Comparison of ENCODE assay signal across 8 mouse cellular contexts in genomic region chr17:4996121-4996813, GRCm38 (mm10). TPM values are rescaled to one million over a fixed set of nuclear protein-coding genes. Genes with fewer than 3 reads are reported as not detected.
A peak's percentile ranks its signal among the peaks of the same experiment; 100 is the strongest.
DNase-seq lines count a peak whose midpoint lies in the region; ATAC-seq and TF ChIP-seq lines count a peak whose summit lies in the region.

No protein-coding gene starts in this region.

- peaks cover 33% of the 10 kb centered on the region for H3K4me1 ChIP-seq in E14TG2a.4 (replicated peaks; ENCODE audit: low read depth, low read length)
- peaks cover 15% of the 10 kb centered on the region for H3K4me1 ChIP-seq in intestine, embryonic 15.5 days (replicated peaks)
- peaks cover 15% of the 10 kb centered on the region for H3K4me1 ChIP-seq in lung, embryonic 14.5 days (ENCODE audit: insufficient read depth)

- DNase-seq in 3134 (ENCODE audit: extremely low read depth, insufficient read length, low spot score) = peak; percentile 66
- peak; percentile 51 for DNase-seq in cerebellum, adult 9-11 months
- DNase-seq in gastrocnemius, postnatal 14 days = peak; percentile 63
- peak; percentile 54 for DNase-seq in lung, embryonic 14.5 days
- peak; percentile 47 for DNase-seq in right cerebral cortex, postnatal 25 days

- H3K27me3 ChIP-seq in E14TG2a.4 (ENCODE audit: insufficient read depth, low read length) = peaks cover 2% of the 10 kb centered on the region; the same call in 1 of the 2 replicates
- H3K27me3 ChIP-seq in intestine, embryonic 15.5 days (replicated peaks) = no peaks in the 10 kb centered on the region
- no peaks in the 10 kb centered on the region for H3K27me3 ChIP-seq in lung, embryonic 14.5 days (ENCODE audit: insufficient read depth, low read length)

- no peaks in the 10 kb centered on the region for H3K36me3 ChIP-seq in E14TG2a.4 (ENCODE audit: insufficient read depth, low read length)
- H3K36me3 ChIP-seq in intestine, embryonic 15.5 days = no peaks in the 10 kb centered on the region
- H3K36me3 ChIP-seq in lung, embryonic 14.5 days (ENCODE audit: insufficient read depth) = no peaks in the 10 kb centered on the region

- H3K27ac ChIP-seq in intestine, embryonic 15.5 days = peak overlapping the region; percentile 100
- H3K27ac ChIP-seq in lung, embryonic 14.5 days (ENCODE audit: low read depth) = peak overlapping the region; percentile 100

- peak overlapping the region; percentile 78 for H3K4me2 ChIP-seq in intestine, embryonic 15.5 days (replicated peaks)
- H3K4me2 ChIP-seq in lung, embryonic 14.5 days = peak overlapping the region; percentile 75

- ATAC-seq in intestine, embryonic 15.5 days = peak; percentile 31
- ATAC-seq in lung, embryonic 14.5 days (ENCODE audit: insufficient read depth) = peak; percentile 9; the same call in 1 of the 2 replicates
- no peak for ATAC-seq in megakaryocyte-erythroid progenitor cell, adult 5-6 weeks (replicated peaks; ENCODE audit: low FRiP score, low TSS enrichment, poor library complexity, severe bottlenecking)

- under 1% methylated on average over 86 of the region's 95 CpGs for WGBS in intestine, embryonic 15.5 days
- under 1% methylated on average over 82 of the region's 95 CpGs for WGBS in lung, embryonic 14.5 days

- H3K9me3 ChIP-seq in E14TG2a.4 (ENCODE audit: low read length) = no peaks in the 10 kb centered on the region
- no peaks in the 10 kb centered on the region for H3K9me3 ChIP-seq in intestine, embryonic 15.5 days
- no peaks in the 10 kb centered on the region for H3K9me3 ChIP-seq in lung, embryonic 14.5 days (ENCODE audit: low read depth, low read length)

- H3K4me3 ChIP-seq in E14TG2a.4 (replicated peaks; ENCODE audit: low read length) = peak overlapping the region; percentile 85
- H3K4me3 ChIP-seq in intestine, embryonic 15.5 days (replicated peaks) = peak overlapping the region; percentile 94
- peak overlapping the region; percentile 96 for H3K4me3 ChIP-seq in lung, embryonic 14.5 days (ENCODE audit: low read depth, low read length)

- peak overlapping the region; percentile 99 for H3K9ac ChIP-seq in intestine, embryonic 15.5 days
- peak overlapping the region; percentile 100 for H3K9ac ChIP-seq in lung, embryonic 14.5 days

- intact Hi-C loops in gastrocnemius, postnatal 14 days (cut with DNase I; ENCODE audit: low total_unique reads) = no loop called here

- TF ChIP-seq CTCF in E14TG2a.4 (conservative IDR thresholded peaks at IDR 0.05; ENCODE audit: low read length) = no peak
- TF ChIP-seq CTCF in lung, embryonic 14.5 days (IDR thresholded peaks at IDR 0.05; ENCODE audit: low read depth) = no peak

RNA-seq across cellular contexts. Expression of gene Arid1b, which starts 2.1 kb away (rescaled TPM):
- 10 to 100 TPM; 30.0 to 31.4 TPM for total RNA-seq in gastrocnemius, postnatal 14 days (2021)
- 7.4 and 9.1 TPM in 2 replicates for polyA plus RNA-seq in intestine, embryonic 15.5 days (2015; fragmentation: Nextera tagmentation; extraction: Ambion mirVana)
- 17.3 and 17.4 TPM in 2 replicates for polyA plus RNA-seq in lung, embryonic 14.5 days (2014; fragmentation: Nextera tagmentation; extraction: Ambion mirVana)
- total RNA-seq in megakaryocyte-erythroid progenitor cell, adult 5-6 weeks (2014; fragmentation: Nextera tagmentation) = 28.8 and 29.2 TPM in 2 replicates
- total RNA-seq in megakaryocyte-erythroid progenitor cell, adult 5-6 weeks (2017) = 9.2 and 17.7 TPM in 2 replicates
